Mouse (Mus musculus): ENCODE measurements around the gene Idi1. TPM values are rescaled to one million over a fixed set of nuclear protein-coding genes. Genes with fewer than 3 reads are reported as not detected.
"Not testable (repeated sequence)": the region's sequence is repeated elsewhere in the genome, so short reads cannot be mapped to it uniquely, and the experiment has no call there.

Idi1 gene
- polyA plus RNA-seq, 1 experiment from 2014 or later, result 73.0 TPM

DNA sequence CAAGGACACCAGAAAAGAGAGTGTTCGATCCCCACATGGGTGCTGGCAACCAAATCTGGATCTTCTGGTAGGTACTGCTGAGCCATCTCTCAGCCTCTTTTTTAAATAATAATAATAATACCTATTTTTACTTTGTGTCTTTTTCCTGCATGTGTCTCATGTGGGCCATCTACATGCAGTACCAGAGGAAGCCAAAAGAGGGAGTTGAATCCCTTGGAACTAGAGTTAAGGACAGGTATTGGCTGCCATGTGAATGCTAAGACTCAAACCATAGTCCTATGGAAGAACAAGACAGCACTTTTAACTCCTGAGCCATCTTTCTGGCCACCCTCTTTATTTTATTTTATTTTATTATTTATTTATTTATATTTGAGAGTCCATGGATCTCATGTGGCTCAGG lies 3.3 kb downstream of the Idi1 start:
- Histone ChIP-seq H3K9me3 (no peaks in the 10 kb centered on the region), H3K27ac (no peak overlapping the region), H3K27me3 (no peaks in the 10 kb centered on the region), H3K36me3 (peaks cover 20% of the 10 kb centered on the region), H3K4me2 (no peak overlapping the region), H3K4me1 (0 out of 2 replicates have a peak, but pooled peaks cover 6% of the 10 kb centered on the region), H3K9ac (no peak overlapping the region), H3K4me3 (no peak overlapping the region)
- WGBS, result 89% methylated on average over 1 of the region's 1 CpGs
- ATAC-seq (ENCODE audit: borderline replicate concordance, extremely low read depth, low FRiP score, low TSS enrichment), result no peak

DNA sequence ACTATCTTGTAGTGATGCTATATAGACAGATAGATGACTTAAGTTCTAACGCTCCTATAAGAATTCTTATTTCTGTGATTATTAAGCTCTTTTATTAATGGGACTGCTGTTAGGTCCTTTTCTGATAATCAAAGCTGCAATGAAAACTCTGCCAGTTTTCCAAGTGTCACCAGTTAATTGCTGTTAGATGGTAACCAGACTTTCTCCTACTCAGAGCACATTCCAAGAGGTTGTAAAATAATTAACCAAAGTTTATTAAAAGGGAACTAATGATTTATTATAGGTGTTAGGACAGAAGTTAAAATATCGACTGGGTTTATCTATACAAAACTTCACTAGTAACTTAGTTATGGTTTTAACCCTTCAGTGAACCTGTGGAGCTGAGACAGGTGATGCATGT lies 20.7 kb downstream of the Idi1 start:
- not testable (repeated sequence) for H3K36me3 ChIP-seq; H3K27me3 ChIP-seq; H3K9ac ChIP-seq; H3K4me2 ChIP-seq; H3K27ac ChIP-seq; H3K4me1 ChIP-seq; H3K9me3 ChIP-seq; H3K4me3 ChIP-seq; ATAC-seq (ENCODE audit: borderline replicate concordance, extremely low read depth, low FRiP score, low TSS enrichment)
- WGBS, result 79% methylated on average over 2 of the region's 2 CpGs

DNA sequence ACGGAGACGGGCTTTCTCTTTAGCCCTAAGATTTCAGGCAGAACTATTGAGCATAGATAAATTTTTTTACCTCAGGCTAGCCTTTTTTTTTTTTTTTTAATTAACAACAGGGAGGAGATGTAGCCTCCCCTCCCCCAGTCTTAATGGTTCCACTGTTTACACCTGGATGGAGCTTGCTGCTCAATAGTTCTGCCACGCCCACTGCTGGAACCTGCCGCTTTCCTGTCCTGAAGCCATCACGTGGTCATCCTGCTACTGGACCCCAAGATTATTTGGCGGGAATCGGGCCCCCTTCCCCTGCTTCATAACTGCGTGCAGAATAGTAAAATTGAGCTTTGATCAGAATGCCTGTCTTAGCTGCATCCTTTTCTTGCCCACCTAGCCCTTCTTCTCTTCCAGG lies 28.6 kb downstream of the Idi1 start:
- H3K4me2 ChIP-seq; H3K9me3 ChIP-seq; ATAC-seq (ENCODE audit: borderline replicate concordance, extremely low read depth, low FRiP score, low TSS enrichment); H3K4me3 ChIP-seq; H3K27me3 ChIP-seq; H3K36me3 ChIP-seq; H3K27ac ChIP-seq; H3K9ac ChIP-seq; H3K4me1 ChIP-seq: not testable (repeated sequence)
- WGBS, result 86% methylated on average over 8 of the region's 8 CpGs

DNA sequence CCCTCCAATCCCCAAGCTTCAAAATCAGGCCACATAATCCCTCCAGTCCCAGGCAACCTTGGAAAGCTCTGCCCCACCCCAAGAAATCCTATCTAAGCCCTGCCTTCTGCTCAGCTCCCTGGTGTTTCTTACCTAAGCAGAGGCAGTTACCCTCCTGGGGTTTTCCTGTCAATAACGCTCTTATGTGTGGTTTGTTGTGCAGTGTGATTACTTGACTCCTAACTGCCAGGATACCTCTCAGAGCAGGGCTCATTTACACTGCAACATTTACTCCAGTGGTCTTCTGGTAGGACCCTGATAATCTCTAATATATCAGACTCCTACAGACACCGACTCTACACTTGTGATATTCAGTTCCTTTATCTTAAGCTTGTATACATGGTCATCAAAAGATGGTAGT lies 48.2 kb downstream of the Idi1 start:
- Histone ChIP-seq H3K36me3 (no peaks in the 10 kb centered on the region), H3K27me3 (no peaks in the 10 kb centered on the region), H3K4me3 (no peak overlapping the region), H3K4me2 (no peak overlapping the region), H3K9me3 (no peaks in the 10 kb centered on the region), H3K4me1 (no peaks in the 10 kb centered on the region), H3K27ac (no peak overlapping the region), H3K9ac (no peak overlapping the region)
- 55% methylated on average over 2 of the region's 2 CpGs for WGBS
- no peak for ATAC-seq (ENCODE audit: borderline replicate concordance, extremely low read depth, low FRiP score, low TSS enrichment)

DNA sequence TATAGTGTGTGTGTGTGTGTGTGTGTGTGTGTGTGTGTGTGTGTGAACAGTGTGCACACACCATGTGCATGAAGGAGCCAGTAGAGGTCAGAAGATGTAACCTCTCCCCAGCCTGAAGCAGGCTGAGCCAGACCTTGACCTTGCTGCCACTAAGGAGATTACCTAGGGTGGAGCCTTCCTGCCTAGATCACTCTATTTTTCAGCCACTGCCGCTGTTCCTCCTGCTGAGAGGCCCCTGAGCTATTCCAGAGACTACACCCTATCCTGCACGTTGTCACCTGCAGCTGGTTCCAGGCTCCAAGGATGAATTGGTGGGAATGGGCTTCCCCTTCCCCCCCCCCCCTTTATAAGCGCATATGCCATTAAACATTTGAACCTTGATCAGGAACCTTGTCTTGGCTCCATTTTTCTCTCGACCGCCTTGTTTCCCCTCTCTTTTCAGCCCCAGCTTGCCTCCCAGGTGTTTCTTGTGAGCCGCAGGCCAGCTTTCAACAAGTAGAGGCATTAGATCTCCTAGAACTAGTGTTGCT lies 52.4 kb downstream of the Idi1 start:
- not testable (repeated sequence) for H3K27ac ChIP-seq; H3K9me3 ChIP-seq; H3K27me3 ChIP-seq; H3K4me3 ChIP-seq; H3K36me3 ChIP-seq; H3K4me1 ChIP-seq; H3K4me2 ChIP-seq; ATAC-seq (ENCODE audit: borderline replicate concordance, extremely low read depth, low FRiP score, low TSS enrichment); H3K9ac ChIP-seq
- WGBS, result 80% methylated on average over 6 of the region's 6 CpGs

DNA sequence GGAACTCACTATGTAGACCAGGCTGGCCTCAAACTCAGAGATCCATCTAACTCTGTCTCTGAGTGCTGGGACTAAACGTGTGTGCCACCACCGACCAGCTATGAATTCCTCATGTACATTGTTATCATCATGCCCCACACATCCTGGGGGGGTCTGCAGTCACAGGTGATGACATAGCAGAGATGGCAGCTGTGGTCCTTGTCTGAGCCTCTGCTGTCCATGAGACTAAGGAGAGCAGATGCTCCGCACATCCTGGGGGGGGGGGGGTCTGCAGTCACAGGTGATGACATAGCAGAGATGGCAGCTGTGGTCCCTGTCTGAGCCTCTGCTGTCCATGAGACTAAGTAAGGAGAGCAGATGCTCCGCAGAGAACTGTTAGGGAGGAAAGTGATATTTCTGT lies 55.8 kb downstream of the Idi1 start:
- not testable (repeated sequence) for ATAC-seq (ENCODE audit: borderline replicate concordance, extremely low read depth, low FRiP score, low TSS enrichment)

DNA sequence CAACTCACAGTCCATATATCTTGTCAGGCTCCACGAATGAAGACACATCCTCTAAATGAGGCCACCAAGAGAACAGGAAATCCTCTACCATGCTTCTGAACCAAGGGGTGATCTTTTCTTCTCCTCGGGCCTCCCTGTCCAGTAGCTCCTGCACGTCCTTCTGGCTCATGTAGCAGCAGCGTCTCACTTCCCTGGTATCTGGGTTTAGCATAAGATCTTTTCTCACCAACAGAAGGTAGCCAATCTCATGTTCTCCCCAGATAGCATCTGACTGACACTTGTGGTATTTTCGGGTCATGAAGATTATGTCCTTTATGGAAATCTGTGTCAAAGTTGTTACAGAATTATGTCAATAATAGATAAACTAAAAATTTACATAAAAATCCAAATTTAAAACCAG lies 56.4 kb downstream of the Idi1 start:
- not testable (repeated sequence) for ATAC-seq (ENCODE audit: borderline replicate concordance, extremely low read depth, low FRiP score, low TSS enrichment); H3K4me2 ChIP-seq; H3K27me3 ChIP-seq; H3K27ac ChIP-seq; H3K9ac ChIP-seq; H3K4me1 ChIP-seq; H3K9me3 ChIP-seq; H3K4me3 ChIP-seq; H3K36me3 ChIP-seq
- 13% methylated on average over 1 of the region's 5 CpGs for WGBS

More for the DNA sequence above, 55.8 kb downstream of the Idi1 start:
- not testable (repeated sequence) for H3K4me1 ChIP-seq, H3K36me3 ChIP-seq, H3K4me3 ChIP-seq, H3K4me2 ChIP-seq, H3K27ac ChIP-seq, H3K27me3 ChIP-seq, H3K9me3 ChIP-seq, H3K9ac ChIP-seq
- 72% methylated on average over 4 of the region's 4 CpGs for WGBS

Small RNA genes within 50 kb of the gene (microRNA-seq; reads per million reads assigned to microRNA genes)
- gene Gm22750, result not detected

Other genes with a start within 250 kb of the Idi1 start
- 19.9 and 22.1 TPM in 2 replicates for gene Wdr37, start 13.6 kb upstream of the Idi1 start, polyA plus RNA-seq (2015; fragmentation: Nextera tagmentation; extraction: Ambion mirVana)
- gene Gm9745, start 62.7 kb downstream of the Idi1 start, polyA plus RNA-seq (2015; fragmentation: Nextera tagmentation; extraction: Ambion mirVana), result not detected in 2 replicates
- 0.06 TPM in 1 of 2 replicates, not detected in the other for gene Idi2, start 67.4 kb downstream of the Idi1 start, polyA plus RNA-seq (2015; fragmentation: Nextera tagmentation; extraction: Ambion mirVana)
- gene Gtpbp4, start 110.6 kb downstream of the Idi1 start, polyA plus RNA-seq (2015; fragmentation: Nextera tagmentation; extraction: Ambion mirVana), result 72.5 and 78.8 TPM in 2 replicates
- gene Larp4b, start 208.4 kb downstream of the Idi1 start, polyA plus RNA-seq (2015; fragmentation: Nextera tagmentation; extraction: Ambion mirVana), result 31.2 and 32.4 TPM in 2 replicates